Mouse (Mus musculus) inflammation-experienced regulatory T-cells, adult 6 months (primary cell): ENCODE measurements at regions not wholly inside any gene's neighbourhood (a gene's known extent, or its start where the extent isn't known, plus 50 kb on each side); places are given as distances from the start of the nearest gene placed in this dataset.

Source experiments
- ATAC-seq: one replicate; pipeline ENCODE4 v1.8.0; 2017

- no peak for ATAC-seq
Observed at GRCm38 (mm10) chr2:166348654-166349053, 193.2 kb upstream of the Sulf2 start.

GRCm38 (mm10) chr2:166346421-166347182, 191.1 kb upstream of the Sulf2 start:
- ATAC-seq, result no peak

- ATAC-seq, result no peak
Observed at GRCm38 (mm10) chr2:166343551-166344340, 188.3 kb upstream of the Sulf2 start.

GRCm38 (mm10) chr2:166342407-166342806, 186.9 kb upstream of the Sulf2 start:
- no peak for ATAC-seq

GRCm38 (mm10) chr2:166340196-166340595, 184.7 kb upstream of the Sulf2 start:
- ATAC-seq, result no peak

- no peak for ATAC-seq
Observed at GRCm38 (mm10) chr2:166339427-166339826, 184.0 kb upstream of the Sulf2 start.

GRCm38 (mm10) chr2:166338396-166339085, 183.1 kb upstream of the Sulf2 start:
- ATAC-seq, result no peak

- no peak for ATAC-seq
Observed at GRCm38 (mm10) chr2:166337666-166338065, 182.2 kb upstream of the Sulf2 start.

GRCm38 (mm10) chr2:166335702-166336101, 180.2 kb upstream of the Sulf2 start:
- no peak for ATAC-seq

- no peak for ATAC-seq
Observed at GRCm38 (mm10) chr2:166334559-166334958, 179.1 kb upstream of the Sulf2 start.

- no peak for ATAC-seq
Observed at GRCm38 (mm10) chr2:166333818-166334217, 178.4 kb upstream of the Sulf2 start.

GRCm38 (mm10) chr2:166332748-166333417, 177.4 kb upstream of the Sulf2 start:
- ATAC-seq, result no peak

- ATAC-seq, result no peak
Observed at GRCm38 (mm10) chr2:166331192-166331591, 175.7 kb upstream of the Sulf2 start.

GRCm38 (mm10) chr2:166330364-166330763, 174.9 kb upstream of the Sulf2 start:
- no peak for ATAC-seq

GRCm38 (mm10) chr2:166329556-166330340, 174.3 kb upstream of the Sulf2 start:
- ATAC-seq, result no peak

GRCm38 (mm10) chr2:166326932-166327331, 171.5 kb upstream of the Sulf2 start:
- ATAC-seq, result no peak

GRCm38 (mm10) chr2:166324954-166325353, 169.5 kb upstream of the Sulf2 start:
- ATAC-seq, result no peak

GRCm38 (mm10) chr2:166324439-166324838, 169.0 kb upstream of the Sulf2 start:
- no peak for ATAC-seq

- no peak for ATAC-seq
Observed at GRCm38 (mm10) chr2:166322668-166323043, 167.2 kb upstream of the Sulf2 start.

- ATAC-seq, result no peak
Observed at GRCm38 (mm10) chr2:166321992-166322667, 166.7 kb upstream of the Sulf2 start.

- ATAC-seq, result no peak
Observed at GRCm38 (mm10) chr2:166316409-166316916, 161.0 kb upstream of the Sulf2 start.
